Mouse (Mus musculus): Measurements from ENCODE around the gene Ubqln1. TPM values are rescaled to one million over a fixed set of nuclear protein-coding genes. Genes with fewer than 3 reads are reported as not detected.

Gene Ubqln1
- polyA plus RNA-seq, 1 experiment, result 118 TPM

- peaks cover 4% of the 10 kb centered on the region; the same call in 1 of the 2 replicates for H3K4me1 ChIP-seq (ENCODE audit: control insufficient read depth, insufficient read depth, insufficient read length, low read length)
- no peak overlapping the region for H3K27ac ChIP-seq (ENCODE audit: insufficient read depth, low read depth, low read length)
- no peaks in the 10 kb centered on the region for H3K27me3 ChIP-seq (ENCODE audit: control insufficient read depth, insufficient read depth, low read length)
- TF ChIP-seq POLR2A (IDR thresholded peaks at IDR 0.05; ENCODE audit: low read depth, low read length) (no peak), CTCF (IDR thresholded peaks at IDR 0.05; ENCODE audit: extremely low read depth, insufficient read length, insufficient replicate concordance, low read depth, low read length) (no peak)
- H3K36me3 ChIP-seq (ENCODE audit: control insufficient read depth, insufficient read depth, low read length), result peaks cover 3% of the 10 kb centered on the region; the same call in 1 of the 2 replicates
- WGBS, result 77% methylated on average over 1 of the region's 1 CpGs
- H3K4me3 ChIP-seq (ENCODE audit: low read depth, low read length), result no peak overlapping the region
Observed at GRCm38 (mm10) chr13:58202903-58203302, 12.6 kb downstream of the Ubqln1 start.

- H3K4me1 ChIP-seq (ENCODE audit: control insufficient read depth, insufficient read depth, insufficient read length, low read length), result peaks cover 4% of the 10 kb centered on the region; the same call in 1 of the 2 replicates
- H3K27ac ChIP-seq (ENCODE audit: insufficient read depth, low read depth, low read length), result no peak overlapping the region
- TF ChIP-seq CTCF (IDR thresholded peaks at IDR 0.05; ENCODE audit: extremely low read depth, insufficient read length, insufficient replicate concordance, low read depth, low read length) (no peak), POLR2A (IDR thresholded peaks at IDR 0.05; ENCODE audit: low read depth, low read length) (no peak)
- no peaks in the 10 kb centered on the region for H3K27me3 ChIP-seq (ENCODE audit: control insufficient read depth, insufficient read depth, low read length)
- WGBS, result 78% methylated on average over 3 of the region's 3 CpGs
- no peak overlapping the region for H3K4me3 ChIP-seq (ENCODE audit: low read depth, low read length)
- peaks cover 3% of the 10 kb centered on the region; the same call in 1 of the 2 replicates for H3K36me3 ChIP-seq (ENCODE audit: control insufficient read depth, insufficient read depth, low read length)
Observed at GRCm38 (mm10) chr13:58201908-58202307, 13.5 kb downstream of the Ubqln1 start.

- 74% methylated on average over 6 of the region's 6 CpGs for WGBS
- TF ChIP-seq CTCF (IDR thresholded peaks at IDR 0.05; ENCODE audit: extremely low read depth, insufficient read length, insufficient replicate concordance, low read depth, low read length) (no peak), POLR2A (IDR thresholded peaks at IDR 0.05; ENCODE audit: low read depth, low read length) (no peak)
- no peak overlapping the region for H3K27ac ChIP-seq (ENCODE audit: insufficient read depth, low read depth, low read length)
- H3K4me3 ChIP-seq (ENCODE audit: low read depth, low read length), result no peak overlapping the region
- H3K36me3 ChIP-seq (ENCODE audit: control insufficient read depth, insufficient read depth, low read length), result peaks cover 4% of the 10 kb centered on the region
- H3K4me1 ChIP-seq (ENCODE audit: control insufficient read depth, insufficient read depth, insufficient read length, low read length), result peaks cover 4% of the 10 kb centered on the region; the same call in 1 of the 2 replicates
- H3K27me3 ChIP-seq (ENCODE audit: control insufficient read depth, insufficient read depth, low read length), result no peaks in the 10 kb centered on the region
Observed at GRCm38 (mm10) chr13:58201343-58201742, 14.1 kb downstream of the Ubqln1 start.

GRCm38 (mm10) chr13:58197981-58198640, 17.3 kb downstream of the Ubqln1 start:
- 87% methylated on average over 7 of the region's 7 CpGs for WGBS
- H3K27ac ChIP-seq (ENCODE audit: insufficient read depth, low read depth, low read length), result no peak overlapping the region
- no peak for TF ChIP-seq CTCF (IDR thresholded peaks at IDR 0.05; ENCODE audit: extremely low read depth, insufficient read length, insufficient replicate concordance, low read depth, low read length)
- no peak for TF ChIP-seq POLR2A (IDR thresholded peaks at IDR 0.05; ENCODE audit: low read depth, low read length)
- peaks cover 20% of the 10 kb centered on the region for H3K36me3 ChIP-seq (ENCODE audit: control insufficient read depth, insufficient read depth, low read length)
- no peaks in the 10 kb centered on the region for H3K27me3 ChIP-seq (ENCODE audit: control insufficient read depth, insufficient read depth, low read length)
- H3K4me1 ChIP-seq (ENCODE audit: control insufficient read depth, insufficient read depth, insufficient read length, low read length), result no peaks in the 10 kb centered on the region
- H3K4me3 ChIP-seq (ENCODE audit: low read depth, low read length), result no peak overlapping the region

- H3K36me3 ChIP-seq (ENCODE audit: control insufficient read depth, insufficient read depth, low read length), result peaks cover 26% of the 10 kb centered on the region
- no peaks in the 10 kb centered on the region for H3K4me1 ChIP-seq (ENCODE audit: control insufficient read depth, insufficient read depth, insufficient read length, low read length)
- no peak overlapping the region for H3K4me3 ChIP-seq (ENCODE audit: low read depth, low read length)
- TF ChIP-seq CTCF (IDR thresholded peaks at IDR 0.05; ENCODE audit: extremely low read depth, insufficient read length, insufficient replicate concordance, low read depth, low read length), result no peak
- H3K27ac ChIP-seq (ENCODE audit: insufficient read depth, low read depth, low read length), result no peak overlapping the region
- H3K27me3 ChIP-seq (ENCODE audit: control insufficient read depth, insufficient read depth, low read length), result no peaks in the 10 kb centered on the region
- WGBS, result 68% methylated on average over 3 of the region's 3 CpGs
Observed at GRCm38 (mm10) chr13:58197211-58197610, 18.2 kb downstream of the Ubqln1 start.

- WGBS, result 80% methylated on average over 3 of the region's 3 CpGs
Observed at GRCm38 (mm10) chr13:58194908-58195307, 20.5 kb downstream of the Ubqln1 start.

GRCm38 (mm10) chr13:58193221-58193620, 22.2 kb downstream of the Ubqln1 start:
- no peaks in the 10 kb centered on the region for H3K4me1 ChIP-seq (ENCODE audit: control insufficient read depth, insufficient read depth, insufficient read length, low read length)
- H3K36me3 ChIP-seq (ENCODE audit: control insufficient read depth, insufficient read depth, low read length), result peaks cover 47% of the 10 kb centered on the region
- H3K27ac ChIP-seq (ENCODE audit: insufficient read depth, low read depth, low read length), result no peak overlapping the region
- H3K4me3 ChIP-seq (ENCODE audit: low read depth, low read length), result no peak overlapping the region
- TF ChIP-seq CTCF (IDR thresholded peaks at IDR 0.05; ENCODE audit: extremely low read depth, insufficient read length, insufficient replicate concordance, low read depth, low read length), result no peak
- TF ChIP-seq POLR2A (IDR thresholded peaks at IDR 0.05; ENCODE audit: low read depth, low read length), result no peak
- no peaks in the 10 kb centered on the region for H3K27me3 ChIP-seq (ENCODE audit: control insufficient read depth, insufficient read depth, low read length)
- WGBS, result 96% methylated on average over 3 of the region's 3 CpGs

More at GRCm38 (mm10) chr13:58194908-58195307, 20.5 kb downstream of the Ubqln1 start:
- H3K27ac ChIP-seq (ENCODE audit: insufficient read depth, low read depth, low read length), result no peak overlapping the region
- no peak overlapping the region for H3K4me3 ChIP-seq (ENCODE audit: low read depth, low read length)
- H3K4me1 ChIP-seq (ENCODE audit: control insufficient read depth, insufficient read depth, insufficient read length, low read length), result no peaks in the 10 kb centered on the region
- H3K27me3 ChIP-seq (ENCODE audit: control insufficient read depth, insufficient read depth, low read length), result no peaks in the 10 kb centered on the region
- TF ChIP-seq CTCF (IDR thresholded peaks at IDR 0.05; ENCODE audit: extremely low read depth, insufficient read length, insufficient replicate concordance, low read depth, low read length), result no peak
- no peak for TF ChIP-seq POLR2A (IDR thresholded peaks at IDR 0.05; ENCODE audit: low read depth, low read length)
- peaks cover 45% of the 10 kb centered on the region for H3K36me3 ChIP-seq (ENCODE audit: control insufficient read depth, insufficient read depth, low read length)
